Mouse (Mus musculus) frontal cortex, postnatal 36 days (tissue): ENCODE results near the gene Rab1a.
"Not testable (repeated sequence)": the region's sequence is repeated elsewhere in the genome, so short reads cannot be mapped to it uniquely, and the experiment has no call there.

Source experiments
- DNase-seq, 2 experiments: peaks; one replicate each; pipeline ENCODE4 v3.0.0; 2022; ENCODE audit warnings: low spot score in 2 of 2

Rab1a gene

GRCm38 (mm10) chr11:20217227-20217626 lies 16.0 kb downstream of the Rab1a start:
- no peak for DNase-seq

- DNase-seq: not testable (repeated sequence)
Measured at GRCm38 (mm10) chr11:20221671-20222070, 20.4 kb downstream of the Rab1a start.

DNA sequence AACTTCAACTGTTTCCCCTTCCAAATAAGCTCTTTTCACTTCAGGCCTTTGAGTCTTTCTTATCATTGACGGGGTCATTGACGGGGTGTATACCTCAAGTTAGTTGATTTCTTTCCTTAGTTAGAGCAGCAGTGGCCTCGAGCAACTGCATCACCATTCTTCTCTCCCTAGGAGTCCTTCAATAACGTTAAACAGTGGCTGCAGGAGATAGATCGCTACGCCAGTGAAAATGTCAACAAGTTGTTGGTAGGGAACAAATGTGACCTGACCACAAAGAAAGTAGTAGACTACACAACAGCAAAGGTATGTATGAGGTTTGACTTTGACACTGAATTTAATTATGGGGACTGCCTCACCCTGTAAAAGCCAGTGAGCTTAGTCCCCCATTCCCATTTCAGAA lies 23.0 kb downstream of the Rab1a start:
- no peak for DNase-seq

DNA sequence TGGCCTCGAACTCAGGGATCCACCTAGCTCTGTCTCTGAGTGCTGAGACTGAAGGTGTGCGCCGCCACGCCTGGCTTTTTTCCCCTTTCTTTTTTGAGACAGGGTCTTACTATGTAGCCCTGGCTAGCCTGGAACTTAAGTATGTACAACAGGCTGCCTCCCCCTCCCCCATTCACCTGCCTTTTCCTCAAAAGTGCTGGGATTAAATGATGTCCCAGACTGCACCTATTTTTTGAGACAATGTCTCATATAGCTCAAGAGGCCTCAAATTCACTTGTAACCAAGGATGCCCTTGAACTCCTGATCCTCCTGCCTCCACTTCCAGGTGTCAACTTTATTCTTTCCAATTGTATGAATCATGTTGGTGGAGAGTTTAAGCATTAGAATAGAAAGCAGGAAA lies 24.7 kb downstream of the Rab1a start:
- DNase-seq: no peak

DNA sequence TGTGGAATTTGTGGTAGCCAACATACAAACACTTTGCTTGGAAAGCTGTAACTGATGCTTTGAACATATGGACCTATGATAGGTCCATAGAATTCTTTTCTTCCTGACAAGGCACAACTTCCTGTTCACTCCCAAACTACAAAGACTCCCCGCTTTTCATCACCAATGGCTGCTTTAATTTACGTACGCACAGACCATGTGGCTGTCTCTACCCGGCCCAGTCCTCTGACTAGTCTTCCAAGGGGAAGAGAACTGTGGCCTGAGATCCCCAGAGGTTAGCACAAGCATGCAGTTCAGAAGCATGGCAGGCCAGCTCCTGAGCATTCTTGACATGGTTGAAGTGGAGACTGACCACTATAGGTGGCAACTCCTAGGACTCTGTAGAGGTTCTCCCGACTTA lies 27.4 kb downstream of the Rab1a start:
- DNase-seq: no peak

GRCm38 (mm10) chr11:20229311-20229710 lies 28.1 kb downstream of the Rab1a start:
- DNase-seq: no peak

DNA sequence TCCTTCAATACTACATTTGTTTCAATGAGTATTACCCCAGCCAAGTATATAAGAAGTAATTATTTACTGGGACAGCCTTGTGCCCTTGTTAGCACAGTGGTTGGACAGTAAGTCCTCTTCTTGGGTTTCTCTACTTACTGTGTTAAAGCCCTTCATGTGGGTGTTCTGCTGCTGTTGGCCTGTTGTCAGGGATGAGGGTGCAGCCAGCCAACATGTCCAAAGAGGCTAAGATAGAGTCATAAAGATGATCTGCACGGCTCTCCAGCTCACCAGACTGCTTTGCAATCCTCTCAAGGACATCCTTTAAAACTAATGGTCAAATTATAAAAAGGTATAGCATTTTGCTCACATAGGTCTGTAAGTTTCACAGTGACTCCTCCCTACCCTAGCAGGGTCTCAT lies 29.1 kb downstream of the Rab1a start:
- DNase-seq: no peak

DNA sequence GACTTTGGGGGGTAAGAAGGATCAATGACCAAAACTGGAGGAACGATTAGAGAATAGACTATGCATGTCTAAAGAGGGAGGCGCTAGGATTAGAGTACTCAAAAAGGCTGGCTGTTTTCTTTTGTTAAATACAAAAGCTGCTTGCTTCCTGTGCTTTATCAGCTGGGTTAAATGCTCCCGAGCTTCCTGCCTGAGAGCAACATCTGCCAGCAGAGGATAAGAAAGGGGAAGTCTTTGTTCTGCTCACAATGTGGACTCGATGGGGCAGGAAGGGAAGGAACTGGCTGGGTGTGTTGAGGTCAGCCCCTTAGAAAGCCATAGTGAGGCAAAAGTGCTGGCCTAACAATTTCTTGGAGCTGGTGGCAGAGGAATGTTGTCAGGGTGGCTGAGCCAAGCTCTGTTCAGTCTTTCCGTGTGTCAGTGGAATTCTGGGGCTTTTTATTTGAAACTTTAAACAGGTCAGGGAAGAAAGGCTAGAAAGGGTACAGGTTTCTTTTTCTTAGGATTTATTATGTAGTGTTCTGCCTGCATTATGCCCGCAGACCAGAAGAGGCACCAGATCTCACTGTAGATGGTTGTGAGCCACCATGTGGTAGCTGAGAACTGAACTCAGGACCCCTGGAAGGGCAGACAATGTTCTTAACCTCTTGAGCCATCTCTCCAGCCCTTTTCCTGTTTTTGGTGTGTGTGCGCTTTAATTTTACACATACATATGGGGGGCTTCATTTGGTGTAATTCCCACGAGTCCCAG lies 30.1 kb downstream of the Rab1a start:
- DNase-seq: no peak

GRCm38 (mm10) chr11:20232016-20232755 lies 31.0 kb downstream of the Rab1a start:
- DNase-seq: no peak

DNA sequence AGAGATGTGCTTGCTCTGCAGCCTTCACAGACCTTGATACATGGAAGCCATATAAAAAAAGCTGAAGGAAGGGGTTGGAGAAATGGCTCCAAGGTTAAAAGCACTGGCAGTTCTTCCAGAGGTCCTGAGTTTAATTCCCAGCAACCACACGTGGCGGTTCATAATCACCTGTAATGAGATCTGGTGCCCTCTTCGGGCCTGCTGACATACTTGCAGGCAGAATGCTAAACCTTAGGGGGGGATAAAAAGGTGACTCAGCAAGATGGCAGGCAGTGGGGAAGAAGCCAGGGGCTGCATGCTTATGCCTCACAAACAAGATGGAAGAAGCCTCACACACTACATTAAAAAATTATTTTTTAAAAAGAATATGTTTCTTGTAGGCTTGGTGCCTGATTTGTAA lies 33.0 kb downstream of the Rab1a start:
- no peak for DNase-seq

- no peak for DNase-seq
Measured at GRCm38 (mm10) chr11:20237018-20237417, 35.8 kb downstream of the Rab1a start.

DNA sequence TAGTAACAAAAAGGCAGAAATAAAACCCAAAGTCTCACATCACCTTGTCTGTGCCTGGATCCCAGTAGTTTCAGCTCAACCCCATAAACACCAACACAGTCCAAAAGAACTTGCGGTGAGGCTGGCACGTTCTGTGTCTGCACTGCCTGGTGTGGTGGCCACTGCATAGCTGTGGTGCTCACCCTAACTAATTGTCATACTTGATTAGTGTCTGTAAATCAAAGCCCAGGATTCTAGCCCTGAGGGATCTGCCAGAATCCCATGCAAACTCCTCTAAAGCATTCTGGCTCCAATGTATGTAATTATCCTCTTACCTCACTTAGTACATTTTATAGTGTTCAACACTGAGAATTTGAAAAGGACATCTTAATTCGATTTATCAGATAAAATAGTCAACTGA lies 36.7 kb downstream of the Rab1a start:
- DNase-seq: no peak

GRCm38 (mm10) chr11:20239279-20239861 lies 38.1 kb downstream of the Rab1a start:
- DNase-seq: no peak

GRCm38 (mm10) chr11:20240331-20240730 lies 39.1 kb downstream of the Rab1a start:
- DNase-seq: no peak

DNA sequence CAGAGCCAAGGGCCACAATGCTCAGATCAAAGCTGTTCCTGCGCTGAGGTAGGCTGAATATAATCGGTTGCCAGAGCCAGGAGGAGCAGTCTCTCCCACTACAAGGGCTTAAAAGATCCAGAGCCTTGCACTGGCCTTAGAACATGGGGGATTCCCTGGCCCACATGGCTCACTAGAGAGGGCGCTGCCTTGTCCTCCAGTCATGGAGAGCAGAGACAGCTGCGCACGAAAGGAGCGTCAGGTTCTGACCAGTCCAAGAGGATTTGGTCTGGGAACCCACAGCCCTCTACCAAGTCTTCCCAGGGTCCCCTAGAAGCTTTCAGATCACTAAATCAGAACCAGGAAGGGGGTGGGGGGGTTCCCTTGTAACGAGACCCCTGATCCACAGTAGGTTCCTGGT lies 40.1 kb downstream of the Rab1a start:
- DNase-seq: no peak

GRCm38 (mm10) chr11:20242366-20243056 lies 41.3 kb downstream of the Rab1a start:
- no peak for DNase-seq

DNA sequence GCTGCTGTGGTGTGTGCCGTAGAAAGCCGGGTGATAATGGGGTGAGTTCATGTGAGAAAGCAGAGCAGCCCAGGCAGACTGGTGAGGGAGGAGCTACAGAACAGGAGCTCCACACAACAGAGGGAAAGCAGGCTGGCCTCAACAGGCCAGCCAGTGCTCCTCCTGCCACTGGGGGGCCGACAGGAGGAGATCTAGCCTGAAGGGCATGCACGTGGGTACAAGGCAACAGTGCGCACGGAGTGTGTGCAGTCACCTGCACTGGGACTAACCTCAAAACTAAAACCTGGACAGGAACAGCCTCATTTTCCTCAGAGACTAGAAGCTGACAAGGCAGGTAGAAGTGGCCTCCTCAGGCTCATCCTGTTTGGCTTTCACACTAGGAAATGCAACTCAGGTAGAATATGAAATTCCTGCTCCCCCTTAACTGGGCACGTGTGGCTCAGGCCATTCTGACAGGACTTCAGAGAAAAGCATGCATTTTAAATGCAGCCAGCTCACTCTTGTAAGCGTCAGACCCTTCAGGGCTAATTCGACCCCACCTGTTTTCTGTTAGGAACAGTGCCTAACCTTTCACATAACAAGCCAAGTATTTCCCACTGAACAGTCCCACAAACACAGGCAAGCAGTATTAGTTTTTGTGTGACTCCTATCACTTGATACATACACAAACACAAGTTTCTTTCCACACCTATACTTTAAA lies 42.1 kb downstream of the Rab1a start:
- no peak for DNase-seq

DNA sequence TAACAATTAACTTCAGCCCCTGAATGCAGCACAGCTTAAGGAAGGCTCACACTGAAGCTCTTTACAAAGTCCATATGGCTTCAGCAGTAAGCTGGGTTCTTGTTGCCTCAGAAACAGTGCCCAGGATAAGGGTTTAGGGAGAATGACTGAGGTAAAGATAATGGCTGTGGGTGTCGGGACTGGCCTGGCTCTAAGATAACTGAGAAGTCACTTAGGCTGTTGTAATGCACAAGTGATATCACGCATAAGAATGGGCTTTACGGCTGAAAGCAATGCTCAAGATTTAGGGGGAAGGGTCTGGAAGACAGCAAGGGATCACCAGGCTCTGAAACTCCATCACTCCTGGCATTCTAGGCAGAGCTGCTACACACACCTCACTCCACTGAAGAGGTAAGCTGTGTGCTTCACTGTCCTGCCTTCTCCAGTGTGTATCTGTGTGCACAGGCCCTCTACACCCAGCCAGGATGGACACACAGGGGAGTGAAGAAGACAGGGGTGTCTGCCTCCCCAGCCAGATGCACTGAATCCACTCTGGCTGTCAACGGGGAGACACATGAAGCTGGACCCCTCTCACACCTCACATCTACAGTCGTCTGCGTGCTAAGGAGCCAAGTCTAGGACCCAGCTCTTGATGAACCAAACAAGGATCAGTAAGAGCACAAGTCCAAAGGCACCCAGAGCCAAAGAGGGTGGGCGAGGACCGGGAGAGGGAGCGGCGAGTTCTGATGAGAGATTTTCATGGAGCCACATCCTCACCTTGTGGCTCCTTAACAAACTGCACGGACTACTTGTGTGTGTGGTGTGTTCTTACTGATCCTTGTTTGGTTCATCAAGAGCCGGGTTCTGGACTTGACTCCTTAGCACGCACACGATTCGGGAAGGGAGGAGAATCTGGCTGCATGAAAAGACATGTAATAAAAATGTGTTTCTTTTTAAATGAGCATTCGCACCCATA lies 43.4 kb downstream of the Rab1a start:
- no peak for DNase-seq

GRCm38 (mm10) chr11:20245316-20245715 lies 44.1 kb downstream of the Rab1a start:
- DNase-seq: no peak

DNA sequence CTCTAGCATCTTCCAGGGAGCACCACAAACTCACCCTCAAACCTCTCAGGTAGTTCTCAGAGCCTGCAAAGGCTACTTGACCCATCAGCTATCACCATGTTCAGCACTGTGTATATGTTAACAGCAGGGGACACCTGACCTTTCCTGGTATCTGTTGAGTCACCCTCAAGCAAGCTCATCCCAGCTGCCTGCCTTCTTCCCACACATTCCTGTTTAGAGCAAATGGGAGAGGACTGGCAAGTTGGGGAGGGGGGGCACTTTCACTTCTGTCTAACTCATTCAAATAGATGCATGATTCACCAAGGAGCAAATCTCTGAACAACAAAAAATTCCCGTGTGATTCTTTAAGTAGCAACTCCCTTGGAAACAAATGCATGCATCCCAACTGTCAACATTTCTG lies 45.4 kb downstream of the Rab1a start:
- no peak for DNase-seq
